9 mouse cellular contexts compared by ENCODE assay signal in the genomic region with DNA sequence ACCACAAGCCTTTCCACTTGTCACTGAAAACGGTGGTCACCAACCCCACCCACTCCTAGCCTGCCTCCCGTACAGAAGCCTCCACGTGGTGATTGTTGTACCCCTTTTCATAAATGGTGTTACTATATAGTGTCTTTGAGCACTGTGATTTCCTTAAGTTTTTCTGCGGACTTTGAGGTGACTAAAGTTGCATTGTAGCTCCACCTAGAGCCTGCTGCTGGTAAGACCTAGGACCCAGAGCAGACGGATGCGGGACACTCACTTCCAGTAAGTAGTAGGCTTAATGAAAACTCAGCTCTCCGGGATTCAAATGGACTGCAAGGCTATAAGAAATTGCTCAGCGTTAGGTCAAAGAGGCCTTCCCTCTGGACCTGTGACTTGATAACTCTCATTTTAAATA.
DNase-seq lines count a peak whose midpoint lies in the region; ATAC-seq and TF ChIP-seq lines count a peak whose summit lies in the region.
"Had no signal": no experiment of that assay in that cellular context is flagged by ENCODE, and none has a peak within 500 bp of the region (broad histone marks: within the 10 kb centered on the region; RNA-seq: fewer than 3 reads in every experiment).

No protein-coding gene starts in this region.

- no peak overlapping the region for H3K4me2 ChIP-seq in lung, embryonic 15.5 days

- in situ Hi-C loops in ES-E14 (cut with MboI; ENCODE audit: low sequenced_read_pairs in 2 of 2, unreplicated experiment in 2 of 2) = no loop called here

- peaks cover 52% of the 10 kb centered on the region for H3K27me3 ChIP-seq in lung, embryonic 15.5 days

- no peak overlapping the region for H3K27ac ChIP-seq in ES-E14 (ENCODE audit: insufficient read depth, low read depth, low read length, poor library complexity, severe bottlenecking)
- H3K27ac ChIP-seq in lung, embryonic 15.5 days = no peak overlapping the region

- H3K4me3 ChIP-seq in ES-E14 (ENCODE audit: insufficient read depth in 1 of 2, low read depth in 1 of 2, low read length in 2 of 2, poor library complexity in 1 of 2, severe bottlenecking in 1 of 2) = no peak overlapping the region; a peak in 1 of 4 replicates
- no peak overlapping the region for H3K4me3 ChIP-seq in lung, embryonic 15.5 days
- H3K4me3 ChIP-seq: megakaryocyte, embryonic 14.5 days had no signal

- no peak overlapping the region for H3K9ac ChIP-seq in ES-E14 (ENCODE audit: insufficient read depth, low read depth, low read length, poor library complexity, severe bottlenecking)
- H3K9ac ChIP-seq in lung, embryonic 15.5 days = no peak overlapping the region

- H3K36me3 ChIP-seq in ES-E14 (ENCODE audit: control insufficient read depth, insufficient read depth, low read length, poor library complexity, severe bottlenecking) = no peaks in the 10 kb centered on the region
- H3K36me3 ChIP-seq in lung, embryonic 15.5 days = no peaks in the 10 kb centered on the region

- DNase-seq in ES-E14 (ENCODE audit: low read depth, low spot score) = peak; percentile 37
- peak; percentile 38 to 51 for DNase-seq in cerebellum, adult 18-20 months
- peak; percentile 73 for DNase-seq in forelimb bud, embryonic 11.5 days (ENCODE audit: low read depth, low spot score)
- DNase-seq in heart, postnatal 4 days = peak; percentile 86
- DNase-seq in layer of hippocampus, adult 18-20 months (ENCODE audit: low spot score in 2 of 2) = peak; percentile 47 to 85
- peak; percentile 20 for DNase-seq in retina, adult 2 months (ENCODE audit: low read depth, low spot score)
- DNase-seq in urinary bladder, adult 2 months (ENCODE audit: low spot score) = peak; percentile 27

- H3K9me3 ChIP-seq in ES-E14 (ENCODE audit: control insufficient read depth, insufficient read depth, low read depth, low read length) = no peaks in the 10 kb centered on the region
- no peaks in the 10 kb centered on the region for H3K9me3 ChIP-seq in lung, embryonic 15.5 days

- ATAC-seq in lung, embryonic 15.5 days (ENCODE audit: borderline replicate concordance, extremely low read depth, low FRiP score, low TSS enrichment) = peak; percentile 57; the same call in 1 of the 2 replicates

- H3K4me1 ChIP-seq in ES-E14 (ENCODE audit: control insufficient read depth in 2 of 2, insufficient read depth in 2 of 2, low read length in 2 of 2, poor library complexity in 1 of 2) = 0 out of 4 replicates have a peak, but pooled peaks cover 0 to 2% of the 10 kb centered on the region in 2 experiments
- 0 out of 2 replicates have a peak, but pooled peaks cover under 1% of the 10 kb centered on the region for H3K4me1 ChIP-seq in lung, embryonic 15.5 days

- 2% methylated on average over 8 of the region's 8 CpGs for WGBS in lung, embryonic 15.5 days

TF ChIP-seq in ES-E14, 5 proteins besides CTCF, POLR2A, EP300 and RAD21:
- TF ChIP-seq ZC3H11A (IDR thresholded peaks at IDR 0.05; ENCODE audit: borderline replicate concordance, low read depth, low read length) (peak; percentile 93), HCFC1 (IDR thresholded peaks at IDR 0.05; ENCODE audit: borderline replicate concordance, insufficient read depth, low read length) (no peak)

Comparison
In these comparisons a context has a peak if more than half of its experiments do, and no peak if none do; other contexts are left out.
1. DNase-seq: peak in every context shown above with its lines; median percentile 86 in heart, postnatal 4 days; 73 in forelimb bud, embryonic 11.5 days; 66 in layer of hippocampus, adult 18-20 months; 44 in cerebellum, adult 18-20 months; 37 in ES-E14; 27 in urinary bladder, adult 2 months; 20 in retina, adult 2 months.